Mouse (Mus musculus) myocyte (in vitro differentiated cells): ENCODE data around the gene Abce1. TPM values are rescaled to one million over a fixed set of nuclear protein-coding genes. Genes with fewer than 3 reads are reported as not detected.
A peak's percentile ranks its signal among the peaks of the same experiment; 100 is the strongest.
"Not testable (repeated sequence)": the region's sequence is repeated elsewhere in the genome, so short reads cannot be mapped to it uniquely, and the experiment has no call there.

Source experiments
- H3K27me3 ChIP-seq: one replicate; pipeline ENCODE4 v1.6.1; 2011; ENCODE audit not compliant: control insufficient read depth, insufficient read depth, insufficient read length
- H3K36me3 ChIP-seq: one replicate; pipeline ENCODE4 v1.6.1; 2011; ENCODE audit not compliant: control insufficient read depth, insufficient read depth
- H3K4me2 ChIP-seq: one replicate; pipeline ENCODE4 v1.6.1; 2011; ENCODE audit warnings: low read depth, control low read depth
- H3K4me3 ChIP-seq: one replicate; pipeline ENCODE4 v1.5.1; 2011; ENCODE audit warnings: mild to moderate bottlenecking, control low read depth, moderate library complexity
- H3K79me2 ChIP-seq: one replicate; pipeline ENCODE4 v1.6.1; 2011; ENCODE audit not compliant: control insufficient read depth, insufficient read depth
- H3ac ChIP-seq: one replicate; pipeline ENCODE4 v1.6.1; 2011; ENCODE audit not compliant: control insufficient read depth, insufficient read length
- CEBPB ChIP-seq: IDR thresholded peaks from 2 replicates; pipeline ENCODE4 v1.6.1; 2011; ENCODE audit warnings: mild to moderate bottlenecking, moderate library complexity; ENCODE audit not compliant: poor library complexity, insufficient read depth, severe bottlenecking
- E2F4 ChIP-seq: IDR thresholded peaks from one replicate; pipeline ENCODE4 v1.6.1; 2011; ENCODE audit warnings: mild to moderate bottlenecking, control low read depth, moderate library complexity; ENCODE audit not compliant: insufficient read depth
- MAX ChIP-seq: IDR thresholded peaks from one replicate; pipeline ENCODE4 v1.6.1; 2011; ENCODE audit warnings: low read depth, mild to moderate bottlenecking, control low read depth
- MYOD1 ChIP-seq, 3 experiments: IDR thresholded peaks; one replicate each; pipeline ENCODE4 v1.6.1; 2011; ENCODE audit warnings: control low read depth in 2 of 3, low read depth in 2 of 3, mild to moderate bottlenecking in 2 of 3, moderate library complexity in 1 of 3; ENCODE audit not compliant: insufficient read length in 2 of 3, control insufficient read depth in 1 of 3
- MYOG ChIP-seq, 3 experiments: IDR thresholded peaks; one replicate each; pipeline ENCODE4 v1.6.1; 2011; ENCODE audit warnings: control low read depth in 2 of 3, low read depth in 2 of 3, mild to moderate bottlenecking in 2 of 3; ENCODE audit not compliant: insufficient read length in 2 of 3, control insufficient read depth in 1 of 3, insufficient read depth in 1 of 3
- POLR2A ChIP-seq: IDR thresholded peaks from one replicate; pipeline ENCODE4 v1.6.1; 2011; ENCODE audit warnings: low read depth, mild to moderate bottlenecking, control low read depth, moderate library complexity; ENCODE audit not compliant: insufficient read length
- POLR2AphosphoS2 ChIP-seq: IDR thresholded peaks from one replicate; pipeline ENCODE4 v1.6.1; 2011; ENCODE audit warnings: low read depth, control low read depth; ENCODE audit not compliant: insufficient read length
- REST ChIP-seq: IDR thresholded peaks from one replicate; pipeline ENCODE4 v1.6.1; 2011; ENCODE audit warnings: mild to moderate bottlenecking, control low read depth, moderate library complexity; ENCODE audit not compliant: insufficient read depth, insufficient read length
- SRF ChIP-seq: IDR thresholded peaks from one replicate; pipeline ENCODE4 v1.6.1; 2011; ENCODE audit warnings: low read depth; ENCODE audit not compliant: control insufficient read depth, insufficient read length
- TCF12 ChIP-seq: IDR thresholded peaks from one replicate; pipeline ENCODE4 v1.6.1; 2011; ENCODE audit warnings: mild to moderate bottlenecking, control low read depth; ENCODE audit not compliant: poor library complexity, insufficient read depth, severe bottlenecking
- TCF3 ChIP-seq: IDR thresholded peaks from one replicate; pipeline ENCODE4 v1.6.1; 2011; ENCODE audit warnings: low read depth, control low read depth; ENCODE audit not compliant: insufficient read length
- USF1 ChIP-seq: IDR thresholded peaks from one replicate; pipeline ENCODE4 v1.6.1; 2011; ENCODE audit warnings: low read depth, mild to moderate bottlenecking, control low read depth, moderate library complexity
- polyA plus RNA-seq: library from polyadenylated mRNA; unstranded; fragments of >200 nt; fragmentation: generic; extraction: Trizol; gene quantifications from one replicate; pipeline ENCODE4 v1.2.1, GENCODE M21; 2012; ENCODE audit warnings: missing spikeins

The Abce1 gene
- polyA plus RNA-seq, 1 experiment: 27.8 TPM

GRCm38 (mm10) chr8:79712676-79713075, 1.1 kb upstream of the Abce1 start:
- Histone ChIP-seq H3K4me2 (peak overlapping the region; percentile 74), H3K27me3 (no peaks in the 10 kb centered on the region), H3K4me3 (peak overlapping the region; percentile 96), H3ac (no peak overlapping the region), H3K79me2 (peaks cover 44% of the 10 kb centered on the region), H3K36me3 (peaks cover 21% of the 10 kb centered on the region)
- TF ChIP-seq TCF12: no peak
- no peak for TF ChIP-seq SRF
- no peak for TF ChIP-seq E2F4
- TF ChIP-seq CEBPB: no peak
- no peak for TF ChIP-seq USF1
- no peak for TF ChIP-seq MYOG (IDR thresholded peaks at IDR 0.05; ENCODE audit: control insufficient read depth in 1 of 3, insufficient read depth in 1 of 3, insufficient read length in 2 of 3, low read depth in 2 of 3)
- TF ChIP-seq TCF3: no peak
- TF ChIP-seq POLR2AphosphoS2: no peak
- no peak for TF ChIP-seq REST
- no peak for TF ChIP-seq MAX
- no peak for TF ChIP-seq POLR2A
- no peak for TF ChIP-seq MYOD1 (IDR thresholded peaks at IDR 0.05; ENCODE audit: control insufficient read depth in 1 of 3, insufficient read length in 2 of 3, low read depth in 2 of 3)

GRCm38 (mm10) chr8:79706687-79707086, 4.9 kb downstream of the Abce1 start:
- TF ChIP-seq TCF12: no peak
- TF ChIP-seq CEBPB: no peak
- Histone ChIP-seq H3K4me2 (no peak overlapping the region), H3K4me3 (no peak overlapping the region), H3ac (no peak overlapping the region), H3K36me3 (peaks cover 62% of the 10 kb centered on the region), H3K27me3 (no peaks in the 10 kb centered on the region), H3K79me2 (peaks cover 53% of the 10 kb centered on the region)

GRCm38 (mm10) chr8:79692531-79692930, 19.0 kb downstream of the Abce1 start:
- H3K4me3 ChIP-seq: no peak overlapping the region
- H3K36me3 ChIP-seq: peaks cover 73% of the 10 kb centered on the region
- no peaks in the 10 kb centered on the region for H3K27me3 ChIP-seq
- TF ChIP-seq REST (no peak), POLR2AphosphoS2 (no peak), POLR2A (no peak), USF1 (no peak), TCF12 (no peak), CEBPB (no peak), SRF (no peak), E2F4 (no peak), MAX (no peak), MYOD1 (IDR thresholded peaks at IDR 0.05; ENCODE audit: control insufficient read depth in 1 of 3, insufficient read length in 2 of 3, low read depth in 2 of 3) (no peak), MYOG (IDR thresholded peaks at IDR 0.05; ENCODE audit: control insufficient read depth in 1 of 3, insufficient read depth in 1 of 3, insufficient read length in 2 of 3, low read depth in 2 of 3) (no peak), TCF3 (no peak)
- H3K4me2 ChIP-seq: no peak overlapping the region
- H3K79me2 ChIP-seq: peaks cover 3% of the 10 kb centered on the region
- H3ac ChIP-seq: no peak overlapping the region

GRCm38 (mm10) chr8:79685927-79686326, 25.6 kb downstream of the Abce1 start:
- peaks cover 90% of the 10 kb centered on the region for H3K36me3 ChIP-seq
- not testable (repeated sequence) for H3K4me3 ChIP-seq, H3K4me2 ChIP-seq, H3K27me3 ChIP-seq, H3K79me2 ChIP-seq, H3ac ChIP-seq

GRCm38 (mm10) chr8:79680965-79681364, 30.6 kb downstream of the Abce1 start:
- TF ChIP-seq MYOG (IDR thresholded peaks at IDR 0.05; ENCODE audit: control insufficient read depth in 1 of 3, insufficient read depth in 1 of 3, insufficient read length in 2 of 3, low read depth in 2 of 3): no peak
- TF ChIP-seq MYOD1 (IDR thresholded peaks at IDR 0.05; ENCODE audit: control insufficient read depth in 1 of 3, insufficient read length in 2 of 3, low read depth in 2 of 3): no peak
- TF ChIP-seq CEBPB: no peak
- TF ChIP-seq MAX: no peak
- TF ChIP-seq SRF: no peak
- TF ChIP-seq TCF3: no peak
- TF ChIP-seq REST: no peak
- TF ChIP-seq POLR2A: no peak
- no peak for TF ChIP-seq E2F4
- TF ChIP-seq POLR2AphosphoS2: no peak
- no peak for TF ChIP-seq TCF12
- TF ChIP-seq USF1: no peak
- no peak overlapping the region for H3ac ChIP-seq
- H3K4me3 ChIP-seq: no peak overlapping the region
- H3K36me3 ChIP-seq: peaks cover 51% of the 10 kb centered on the region
- H3K27me3 ChIP-seq: no peaks in the 10 kb centered on the region
- no peaks in the 10 kb centered on the region for H3K79me2 ChIP-seq
- H3K4me2 ChIP-seq: no peak overlapping the region

- H3K27me3 ChIP-seq: no peaks in the 10 kb centered on the region
- H3K4me3 ChIP-seq: no peak overlapping the region
- no peak overlapping the region for H3K4me2 ChIP-seq
- no peak for TF ChIP-seq TCF3
- no peaks in the 10 kb centered on the region for H3K79me2 ChIP-seq
- H3K36me3 ChIP-seq: peaks cover 47% of the 10 kb centered on the region
- no peak overlapping the region for H3ac ChIP-seq
These were observed 31.0 kb downstream of the Abce1 start for GRCm38 (mm10) chr8:79680555-79680954.

GRCm38 (mm10) chr8:79680083-79680482, 31.5 kb downstream of the Abce1 start:
- H3K4me2 ChIP-seq, H3K79me2 ChIP-seq, H3K4me3 ChIP-seq, H3K27me3 ChIP-seq, H3ac ChIP-seq: not testable (repeated sequence)
- H3K36me3 ChIP-seq: peaks cover 47% of the 10 kb centered on the region
